Mouse (Mus musculus) cortical plate, adult 2 months (tissue): Measurements from ENCODE around the gene Rai2.

ENCODE experiments used
- CTCF ChIP-seq: fragments of 200-500 bp; IDR thresholded peaks from 2 replicates; pipeline ENCODE4 v1.5.1; 2011; ENCODE audit warnings: mild to moderate bottlenecking, control low read depth, low read length; ENCODE audit not compliant: insufficient read depth; ENCODE audit errors: extremely low read depth
- POLR2A ChIP-seq: fragments of 200-500 bp; IDR thresholded peaks from 2 replicates; pipeline ENCODE4 v1.6.1; 2011; ENCODE audit warnings: mild to moderate bottlenecking, low read length, control low read depth; ENCODE audit not compliant: insufficient read depth; ENCODE audit errors: extremely low read depth

- no peak for TF ChIP-seq CTCF
- TF ChIP-seq POLR2A, result no peak
These were observed 11.6 kb downstream of the Rai2 start for GRCm38 (mm10) chrX:161728507-161728906.
